Mouse (Mus musculus) hindbrain, embryonic 16.5 days (tissue): Measurements from ENCODE around the gene Pigs. TPM values are rescaled to one million over a fixed set of nuclear protein-coding genes. Genes with fewer than 3 reads are reported as not detected.

ENCODE experiments used
- ATAC-seq: fragments of 200-750 bp; cut with Nextera tagmentation; 2 replicates; pipeline ENCODE4 v1.8.0; 2017; ENCODE audit warnings: moderate TSS enrichment, moderate library complexity
- H3K27ac ChIP-seq: fragments of 300-500 bp; sonication (generic); 2 replicates; pipeline ENCODE4 v1.5.1; 2014; ENCODE audit warnings: low read depth, mild to moderate bottlenecking, control low read depth, low read length, moderate library complexity
- H3K27me3 ChIP-seq: fragments of 300-500 bp; sonication (generic); replicated peaks from 2 replicates; pipeline ENCODE4 v1.6.1; 2014; ENCODE audit warnings: low read length; ENCODE audit not compliant: control insufficient read depth, insufficient read depth
- H3K36me3 ChIP-seq: fragments of 300-500 bp; sonication (generic); 2 replicates; pipeline ENCODE4 v1.6.1; 2014; ENCODE audit warnings: mild to moderate bottlenecking, low read length, moderate library complexity, mixed read lengths; ENCODE audit not compliant: control insufficient read depth, insufficient read depth
- H3K4me1 ChIP-seq: fragments of 300-500 bp; sonication (generic); 2 replicates; pipeline ENCODE4 v1.6.1; 2014; ENCODE audit warnings: low read depth, low read length; ENCODE audit not compliant: control insufficient read depth, insufficient read depth
- H3K4me2 ChIP-seq: fragments of 300-500 bp; sonication (generic); 2 replicates; pipeline ENCODE4 v1.6.1; 2014; ENCODE audit warnings: mild to moderate bottlenecking, low read length, control low read depth, moderate library complexity
- H3K4me3 ChIP-seq: fragments of 300-500 bp; sonication (generic); 2 replicates; pipeline ENCODE4 v1.5.1; 2014; ENCODE audit warnings: mild to moderate bottlenecking, low read length, control low read depth, moderate library complexity
- H3K9ac ChIP-seq: fragments of 300-500 bp; sonication (generic); 2 replicates; pipeline ENCODE4 v1.6.1; 2014; ENCODE audit warnings: low read depth, mild to moderate bottlenecking, control low read depth, low read length, moderate library complexity
- H3K9me3 ChIP-seq: fragments of 300-500 bp; sonication (generic); 2 replicates; pipeline ENCODE4 v1.6.1; 2014; ENCODE audit warnings: mild to moderate bottlenecking, low read length, moderate library complexity; ENCODE audit not compliant: control insufficient read depth
- WGBS: fragments of 180-500 bp; shearing (Covaris S2); extraction: QIAGEN DNeasy Blood & Tissue Kit; methylation state at CpG from one replicate; pipeline ENCODE4 v1.1.7; 2014; 5-methylcytosine and 5-hydroxymethylcytosine counted together
- polyA plus RNA-seq: library from polyadenylated mRNA; unstranded; fragments of >200 nt; fragmentation: Nextera tagmentation; extraction: Ambion mirVana; gene quantifications from 2 replicates; pipeline ENCODE4 v1.2.1, GENCODE M21; 2015

Pigs gene
- polyA plus RNA-seq, 1 experiment from 2014 or later = 101 TPM

DNA sequence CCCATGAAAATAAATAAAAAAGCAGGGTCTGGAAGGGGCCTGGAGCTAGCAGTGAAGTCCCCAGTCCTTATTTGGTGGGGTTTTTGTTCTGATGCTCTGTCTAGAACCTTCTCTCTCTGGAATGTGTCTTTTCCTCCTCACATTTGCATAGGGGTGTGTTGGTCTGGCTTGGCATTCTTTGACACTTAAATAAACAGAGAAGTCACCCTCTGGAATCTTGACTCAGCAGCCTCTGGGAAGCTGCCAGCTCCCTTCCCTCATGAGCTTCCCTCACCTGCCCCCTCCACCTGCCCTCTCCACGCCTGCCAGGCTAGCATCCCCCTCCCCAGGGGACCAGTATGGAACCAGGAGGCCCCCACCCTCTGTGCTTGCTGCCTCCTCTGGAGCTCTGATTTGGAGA, 42.2 kb downstream of the Pigs start:
- H3K9ac ChIP-seq = no peak overlapping the region
- WGBS = 71% methylated on average over 1 of the region's 1 CpGs
- H3K9me3 ChIP-seq = no peaks in the 10 kb centered on the region
- no peaks in the 10 kb centered on the region for H3K36me3 ChIP-seq
- H3K4me2 ChIP-seq = no peak overlapping the region
- H3K27me3 ChIP-seq = no peaks in the 10 kb centered on the region
- no peak overlapping the region for H3K4me3 ChIP-seq
- ATAC-seq = no peak
- no peak overlapping the region for H3K27ac ChIP-seq
- H3K4me1 ChIP-seq = no peaks in the 10 kb centered on the region

DNA sequence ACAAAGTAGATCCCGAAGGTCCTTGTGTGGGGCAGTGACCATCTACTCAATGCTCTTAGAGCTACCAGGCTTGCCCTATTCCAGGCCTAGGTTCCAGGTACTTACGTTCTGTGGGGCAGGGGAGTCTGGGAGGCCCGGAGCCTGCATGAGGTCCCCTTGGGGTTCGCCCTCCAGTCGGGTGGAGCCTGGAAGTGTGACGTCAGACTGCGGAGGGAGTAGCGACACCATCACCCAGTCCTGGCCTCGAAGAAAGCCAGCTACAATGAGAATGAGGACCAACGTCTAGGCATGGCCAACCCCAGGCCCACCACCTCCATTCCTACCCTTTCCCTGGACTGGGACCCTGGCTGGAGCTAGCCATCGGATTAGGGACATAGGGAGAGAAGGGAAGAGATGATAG, 43.5 kb downstream of the Pigs start:
- Histone ChIP-seq H3K27ac (no peak overlapping the region), H3K4me3 (no peak overlapping the region), H3K36me3 (no peaks in the 10 kb centered on the region), H3K4me1 (no peaks in the 10 kb centered on the region), H3K9me3 (no peaks in the 10 kb centered on the region), H3K4me2 (no peak overlapping the region), H3K9ac (no peak overlapping the region), H3K27me3 (no peaks in the 10 kb centered on the region)
- 91% methylated on average over 9 of the region's 11 CpGs for WGBS
- ATAC-seq = no peak

DNA sequence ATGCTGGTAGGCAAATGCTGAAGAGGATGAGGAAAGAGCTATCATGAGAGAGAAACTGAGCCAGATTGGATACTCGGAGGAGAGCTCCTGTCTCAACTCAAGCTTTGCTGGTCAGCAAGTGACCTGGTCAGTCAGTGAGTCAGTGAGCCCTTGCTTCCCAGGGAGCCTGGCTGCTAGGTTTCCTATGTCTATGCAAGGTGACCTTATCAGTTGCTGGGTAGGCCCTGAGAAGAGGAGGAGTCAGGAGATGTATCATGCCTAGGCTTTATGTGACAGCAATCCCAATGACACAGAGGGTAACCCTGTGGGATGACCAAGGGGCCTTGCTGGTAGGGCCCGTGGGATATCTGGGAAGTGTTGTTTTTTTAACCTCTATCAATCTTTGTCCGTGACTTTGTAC, 44.0 kb downstream of the Pigs start:
- Histone ChIP-seq H3K36me3 (no peaks in the 10 kb centered on the region), H3K4me1 (no peaks in the 10 kb centered on the region), H3K9ac (no peak overlapping the region), H3K27me3 (no peaks in the 10 kb centered on the region), H3K4me3 (no peak overlapping the region), H3K4me2 (no peak overlapping the region), H3K9me3 (no peaks in the 10 kb centered on the region), H3K27ac (no peak overlapping the region)
- no peak for ATAC-seq
- WGBS = 72% methylated on average over 3 of the region's 3 CpGs

DNA sequence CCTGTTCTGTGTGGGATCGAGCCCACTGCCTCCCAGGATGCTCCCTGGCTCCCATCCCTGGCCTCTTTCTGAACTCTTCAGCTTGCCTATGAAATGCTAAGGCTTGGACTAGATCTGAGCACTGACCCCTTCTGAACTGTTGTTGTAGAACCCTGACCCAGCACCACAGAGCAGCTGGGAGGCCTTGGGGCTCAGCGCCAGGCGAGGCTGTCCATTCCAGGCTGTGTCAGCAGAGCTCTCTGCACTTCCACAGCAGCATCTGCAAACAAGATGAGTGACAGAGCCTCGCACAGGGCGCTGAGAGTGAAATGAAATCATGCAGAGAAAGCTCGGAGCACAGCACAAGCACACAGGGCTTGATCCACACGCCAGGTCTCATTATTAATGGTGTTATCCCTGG, 44.4 kb downstream of the Pigs start:
- no peak overlapping the region for H3K27ac ChIP-seq
- WGBS = 51% methylated on average over 7 of the region's 7 CpGs
- H3K4me3 ChIP-seq = no peak overlapping the region
- H3K4me2 ChIP-seq = no peak overlapping the region
- no peak for ATAC-seq
- H3K36me3 ChIP-seq = no peaks in the 10 kb centered on the region
- no peaks in the 10 kb centered on the region for H3K27me3 ChIP-seq
- H3K4me1 ChIP-seq = no peaks in the 10 kb centered on the region
- no peaks in the 10 kb centered on the region for H3K9me3 ChIP-seq
- no peak overlapping the region for H3K9ac ChIP-seq

DNA sequence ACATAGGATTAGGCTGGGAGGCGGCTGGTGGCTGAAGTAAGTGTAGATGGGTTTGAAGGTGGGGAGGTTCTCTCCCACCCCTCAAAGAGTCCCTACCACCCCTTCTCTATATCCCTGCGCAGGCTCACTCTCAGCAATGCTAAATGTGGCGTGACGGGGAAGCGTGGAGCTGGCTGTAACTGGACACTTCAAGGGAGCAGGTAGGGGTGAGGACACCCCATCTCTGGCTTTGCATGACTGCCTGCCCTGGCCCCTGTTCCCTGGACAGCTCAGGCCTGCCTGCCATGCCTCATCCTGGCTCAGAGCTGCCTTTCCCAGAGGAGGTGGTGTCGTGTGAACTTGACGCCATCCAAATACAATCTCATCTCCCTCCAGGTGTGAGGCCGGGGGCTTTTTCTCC, 45.9 kb downstream of the Pigs start:
- no peaks in the 10 kb centered on the region for H3K9me3 ChIP-seq
- no peak overlapping the region for H3K27ac ChIP-seq
- no peak overlapping the region for H3K4me2 ChIP-seq
- 76% methylated on average over 8 of the region's 8 CpGs for WGBS
- no peak for ATAC-seq
- no peaks in the 10 kb centered on the region for H3K27me3 ChIP-seq
- no peak overlapping the region for H3K4me3 ChIP-seq
- no peak overlapping the region for H3K9ac ChIP-seq
- no peaks in the 10 kb centered on the region for H3K4me1 ChIP-seq
- no peaks in the 10 kb centered on the region for H3K36me3 ChIP-seq

DNA sequence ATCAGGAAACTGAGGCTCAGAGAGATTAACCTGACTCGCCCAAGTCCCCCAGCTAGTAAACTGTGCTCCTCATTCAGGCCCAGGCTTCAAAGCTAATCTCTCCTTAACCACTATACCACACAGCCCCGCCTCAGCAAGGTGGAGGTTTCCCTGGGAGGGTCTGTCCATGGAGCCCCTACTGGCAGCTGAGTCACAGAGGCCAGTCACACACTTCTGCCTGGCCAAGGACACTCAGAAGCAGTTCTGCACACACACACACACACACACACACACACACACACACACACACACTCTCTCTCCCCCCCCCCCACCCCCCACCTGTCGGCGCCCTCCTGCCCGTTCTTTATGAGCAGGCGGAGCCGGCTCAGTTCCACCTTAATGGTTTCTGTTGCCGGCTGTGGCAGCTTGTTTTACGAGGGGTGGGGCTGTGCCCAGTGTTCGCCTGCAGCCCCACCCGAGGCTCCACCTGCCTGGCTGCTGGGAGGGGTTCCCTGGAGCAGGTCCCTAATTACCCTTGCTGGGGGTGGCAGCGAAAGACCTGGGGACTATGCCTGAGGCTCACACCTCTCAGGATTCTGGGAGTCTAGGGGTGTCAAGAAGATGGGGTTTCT, 49.4 kb downstream of the Pigs start:
- WGBS = 45% methylated on average over 12 of the region's 12 CpGs
- no peak overlapping the region for H3K9ac ChIP-seq
- H3K9me3 ChIP-seq = no peaks in the 10 kb centered on the region
- no peaks in the 10 kb centered on the region for H3K27me3 ChIP-seq
- H3K4me3 ChIP-seq = no peak overlapping the region
- H3K27ac ChIP-seq = no peak overlapping the region
- no peak overlapping the region for H3K4me2 ChIP-seq
- ATAC-seq = no peak
- H3K36me3 ChIP-seq = no peaks in the 10 kb centered on the region
- no peaks in the 10 kb centered on the region for H3K4me1 ChIP-seq

DNA sequence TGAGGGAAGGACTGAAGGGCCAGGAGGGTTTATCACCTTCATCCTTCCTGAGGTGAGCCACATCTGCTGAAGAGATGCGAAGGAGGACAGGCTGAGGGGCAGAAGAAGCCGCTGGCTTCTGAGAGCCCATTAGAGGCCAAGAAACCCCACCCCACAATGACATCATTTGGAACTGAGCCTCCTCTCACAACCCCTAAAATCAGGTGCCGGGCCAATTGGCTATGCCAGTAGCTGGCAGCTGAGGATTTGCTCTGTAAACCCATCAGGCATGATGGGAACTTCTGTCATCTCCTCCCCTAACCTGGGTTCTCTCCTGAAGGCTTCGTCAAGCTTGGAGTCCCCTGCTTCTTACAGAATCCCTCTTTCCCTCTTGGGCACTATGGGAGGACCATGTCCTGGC, 52.1 kb downstream of the Pigs start:
- H3K4me3 ChIP-seq = no peak overlapping the region
- no peak overlapping the region for H3K4me2 ChIP-seq
- no peaks in the 10 kb centered on the region for H3K36me3 ChIP-seq
- no peaks in the 10 kb centered on the region for H3K9me3 ChIP-seq
- ATAC-seq = no peak
- H3K4me1 ChIP-seq = no peaks in the 10 kb centered on the region
- no peak overlapping the region for H3K27ac ChIP-seq
- no peaks in the 10 kb centered on the region for H3K27me3 ChIP-seq
- H3K9ac ChIP-seq = no peak overlapping the region
- WGBS = 73% methylated on average over 4 of the region's 4 CpGs

DNA sequence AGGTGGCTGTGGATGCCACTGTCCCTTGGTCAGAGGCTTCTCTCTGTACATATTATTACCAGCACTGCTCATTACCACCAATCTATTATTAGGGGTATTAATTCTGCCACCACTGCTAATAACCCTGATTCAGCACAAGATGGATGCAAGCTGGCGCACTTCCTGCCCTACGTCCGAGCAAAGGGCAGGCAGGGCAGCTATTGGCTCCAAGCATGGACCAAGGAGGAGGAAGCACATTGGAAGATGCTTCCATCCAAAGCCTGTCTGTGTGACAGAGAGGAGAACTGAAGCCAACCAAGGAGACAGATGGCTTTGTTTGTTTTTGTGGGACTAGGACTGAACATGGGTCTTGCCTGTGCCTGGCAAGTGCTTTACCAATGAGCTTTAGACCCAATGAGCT, 52.8 kb downstream of the Pigs start:
- no peak for ATAC-seq
- 77% methylated on average over 3 of the region's 3 CpGs for WGBS
- no peak overlapping the region for H3K27ac ChIP-seq
- H3K9ac ChIP-seq = no peak overlapping the region
- no peak overlapping the region for H3K4me2 ChIP-seq
- no peaks in the 10 kb centered on the region for H3K27me3 ChIP-seq
- no peaks in the 10 kb centered on the region for H3K36me3 ChIP-seq
- H3K4me1 ChIP-seq = no peaks in the 10 kb centered on the region
- H3K4me3 ChIP-seq = no peak overlapping the region
- no peaks in the 10 kb centered on the region for H3K9me3 ChIP-seq

DNA sequence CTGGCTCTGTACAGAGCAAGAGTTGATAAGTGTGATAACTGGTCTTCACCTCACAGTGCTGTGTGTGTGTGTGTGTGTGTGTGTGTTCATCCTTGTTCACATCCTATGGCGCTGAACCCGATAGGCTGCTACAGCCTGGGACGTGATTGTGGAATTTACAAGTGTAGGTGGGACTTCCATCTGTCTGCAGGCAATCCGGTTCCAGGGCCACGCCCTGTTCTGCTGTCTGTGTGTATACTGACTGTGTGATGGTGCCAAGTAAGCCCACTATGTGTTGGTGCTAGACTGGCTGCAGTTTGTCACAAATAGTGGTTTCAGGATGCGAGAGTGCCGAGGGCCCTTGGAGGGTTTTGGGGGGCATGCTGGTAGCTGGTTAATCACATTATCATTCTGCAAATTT, 54.1 kb downstream of the Pigs start:
- H3K4me2 ChIP-seq = no peak overlapping the region
- H3K9ac ChIP-seq = no peak overlapping the region
- H3K27me3 ChIP-seq = no peaks in the 10 kb centered on the region
- H3K4me1 ChIP-seq = no peaks in the 10 kb centered on the region
- H3K9me3 ChIP-seq = no peaks in the 10 kb centered on the region
- H3K36me3 ChIP-seq = no peaks in the 10 kb centered on the region
- ATAC-seq = no peak
- 80% methylated on average over 7 of the region's 7 CpGs for WGBS
- H3K27ac ChIP-seq = no peak overlapping the region
- no peak overlapping the region for H3K4me3 ChIP-seq

DNA sequence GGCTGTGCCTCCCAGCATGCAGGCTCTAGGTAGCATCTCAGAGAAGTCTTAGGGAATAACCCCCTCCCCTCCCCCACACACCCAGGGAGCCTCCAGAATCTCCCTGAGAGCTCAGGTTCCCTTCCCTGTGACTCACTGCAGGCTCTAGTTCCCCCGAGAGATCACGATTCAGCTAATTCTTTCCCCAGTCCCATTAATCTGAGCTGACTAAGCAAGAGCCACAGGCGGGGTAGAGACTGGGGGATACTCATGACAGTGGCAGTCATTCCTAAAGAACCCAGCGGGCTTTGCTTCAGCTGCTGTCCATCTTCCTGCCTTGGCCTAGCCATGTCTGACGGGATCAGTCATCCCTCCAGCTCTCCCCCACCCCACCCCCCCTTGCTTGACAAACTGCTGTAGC, 54.5 kb downstream of the Pigs start:
- H3K27ac ChIP-seq = no peak overlapping the region
- H3K4me2 ChIP-seq = no peak overlapping the region
- ATAC-seq = no peak
- H3K9ac ChIP-seq = no peak overlapping the region
- no peaks in the 10 kb centered on the region for H3K9me3 ChIP-seq
- no peaks in the 10 kb centered on the region for H3K4me1 ChIP-seq
- no peak overlapping the region for H3K4me3 ChIP-seq
- H3K36me3 ChIP-seq = no peaks in the 10 kb centered on the region
- WGBS = 27% methylated on average over 5 of the region's 5 CpGs
- H3K27me3 ChIP-seq = no peaks in the 10 kb centered on the region
